ENCODE assay signal across 11 mouse cellular contexts in genomic region chr10:71008721-71009120, GRCm38 (mm10).
"Had no signal": no experiment of that assay in that cellular context is flagged by ENCODE, and none has a peak within 500 bp of the region (broad histone marks: within the 10 kb centered on the region; RNA-seq: fewer than 3 reads in every experiment).

No protein-coding gene starts in this region.

- ATAC-seq: liver, embryonic 12.5 days had no signal

- H3K4me2 ChIP-seq: limb, embryonic 15.5 days; liver, embryonic 12.5 days; neural tube, embryonic 15.5 days had no signal

- H3K27me3 ChIP-seq: limb, embryonic 15.5 days; liver, embryonic 12.5 days; neural tube, embryonic 15.5 days had no signal

- H3K9ac ChIP-seq: limb, embryonic 15.5 days; liver, embryonic 12.5 days; neural tube, embryonic 15.5 days had no signal

- DNase-seq: kidney, postnatal 10 days; kidney, postnatal 4 days; midbrain, embryonic 14.5 days; thymus, postnatal 4 days had no signal

- H3K4me1 ChIP-seq: liver, embryonic 12.5 days; midbrain, embryonic 10.5 days had no signal

- H3K9me3 ChIP-seq: limb, embryonic 15.5 days; midbrain, embryonic 10.5 days; neural tube, embryonic 15.5 days had no signal

- H3K36me3 ChIP-seq: limb, embryonic 15.5 days; liver, embryonic 12.5 days; midbrain, embryonic 10.5 days; neural tube, embryonic 15.5 days had no signal

- H3K4me3 ChIP-seq: layer of hippocampus, adult 2 months; limb, embryonic 15.5 days; liver, embryonic 12.5 days; midbrain, embryonic 10.5 days; myocyte; neural tube, embryonic 15.5 days had no signal

- H3K27ac ChIP-seq: layer of hippocampus, adult 2 months; limb, embryonic 15.5 days; liver, embryonic 12.5 days; midbrain, embryonic 10.5 days; neural tube, embryonic 15.5 days; stomach, postnatal 0 days had no signal
